Mouse (Mus musculus): Measurements from ENCODE around the gene Tmem198. TPM values are rescaled to one million over a fixed set of nuclear protein-coding genes. Genes with fewer than 3 reads are reported as not detected.

Gene Tmem198
- 2.5 and 7.4 TPM in 2 replicates for polyA plus RNA-seq (2012; ENCODE audit: low replicate concordance)

DNA sequence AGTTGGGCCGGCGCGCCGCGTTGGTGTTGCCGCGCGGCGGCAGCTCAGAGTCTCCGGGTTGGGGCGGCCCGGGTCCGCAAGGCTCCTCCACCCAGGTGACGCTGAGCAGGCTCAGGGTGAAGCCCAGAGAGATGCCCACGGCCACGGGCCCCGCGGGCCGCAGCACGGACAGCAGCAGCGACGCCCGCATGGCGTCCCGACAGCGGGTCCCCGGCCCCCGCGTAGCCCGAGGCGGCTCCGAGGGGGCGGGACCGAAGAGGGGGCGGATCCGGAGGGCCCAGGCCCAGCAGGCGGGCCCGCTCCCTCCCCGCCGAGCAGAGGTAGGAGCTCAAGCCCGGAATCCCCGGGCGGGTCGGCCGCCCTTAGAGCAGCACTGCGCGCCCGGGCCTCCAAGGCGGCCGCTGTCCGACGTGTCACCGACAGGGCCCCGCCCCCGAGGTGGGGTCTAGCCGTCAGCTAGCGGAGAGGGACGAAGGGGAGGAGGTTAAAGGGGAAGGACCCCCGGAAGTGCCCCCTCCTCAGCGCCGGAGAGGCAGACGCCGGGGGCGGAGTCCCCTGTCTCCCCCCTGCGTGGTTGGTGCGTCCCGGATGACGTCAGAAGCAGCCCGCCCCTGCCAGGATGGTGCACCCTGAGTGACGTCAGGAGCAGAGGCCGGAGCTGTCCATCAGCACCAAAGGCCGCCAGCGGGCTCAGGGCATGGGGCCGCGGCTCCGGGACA lies at the start of gene Tmem198, which contains the start of gene Chpf:
Gene Tmem198, plus strand, starts transcription at position 617 of the 719 bp plus-strand sequence.
Gene Chpf, minus strand, starts transcription at position 392 of the 719 bp plus-strand sequence.

DNA sequence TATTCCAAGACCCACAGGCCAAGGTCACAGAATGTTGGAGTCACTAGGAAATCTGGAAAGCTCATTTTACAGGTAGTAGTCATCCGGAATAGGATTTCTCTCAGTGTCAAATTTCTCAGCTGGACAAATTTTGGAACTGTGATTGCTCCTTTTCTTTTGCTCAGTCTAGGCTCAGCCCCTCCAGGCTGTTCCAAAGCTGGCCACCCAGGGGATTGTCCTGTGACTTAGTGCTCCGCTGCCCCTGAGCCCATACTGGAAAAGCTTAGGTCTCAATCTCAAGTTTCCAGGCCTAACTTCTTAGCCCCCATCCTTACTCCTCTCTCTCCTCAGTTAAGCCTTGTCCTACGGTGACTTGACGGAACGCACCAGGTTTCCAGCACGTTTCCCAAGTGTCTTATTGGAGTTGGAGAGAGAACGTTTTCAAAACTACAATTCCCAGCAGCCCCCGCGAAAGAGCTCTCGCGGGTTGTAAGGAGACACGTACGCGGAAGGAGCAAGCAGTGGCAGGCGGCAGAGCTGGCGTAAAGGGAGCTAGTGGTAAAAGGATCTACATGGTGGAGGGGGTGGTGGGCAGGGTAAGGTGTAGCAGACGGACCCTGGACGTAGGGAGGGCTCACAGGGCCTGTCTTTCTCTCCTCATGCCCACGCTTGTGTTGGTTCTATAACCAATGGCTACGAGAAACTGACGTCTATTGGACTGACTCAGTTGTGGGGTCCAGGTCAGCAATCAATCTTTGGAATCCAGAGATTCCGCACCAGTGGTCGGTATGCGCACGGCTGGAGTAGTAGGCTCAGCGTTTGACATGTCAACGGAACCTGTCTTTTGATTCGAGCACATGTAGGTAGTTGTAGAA lies 43.6 kb upstream of the Tmem198 start, which contains the start of gene Gmppa:
Gene Gmppa, plus strand, starts transcription at position 456 of the 854 bp plus-strand sequence.

DNA sequence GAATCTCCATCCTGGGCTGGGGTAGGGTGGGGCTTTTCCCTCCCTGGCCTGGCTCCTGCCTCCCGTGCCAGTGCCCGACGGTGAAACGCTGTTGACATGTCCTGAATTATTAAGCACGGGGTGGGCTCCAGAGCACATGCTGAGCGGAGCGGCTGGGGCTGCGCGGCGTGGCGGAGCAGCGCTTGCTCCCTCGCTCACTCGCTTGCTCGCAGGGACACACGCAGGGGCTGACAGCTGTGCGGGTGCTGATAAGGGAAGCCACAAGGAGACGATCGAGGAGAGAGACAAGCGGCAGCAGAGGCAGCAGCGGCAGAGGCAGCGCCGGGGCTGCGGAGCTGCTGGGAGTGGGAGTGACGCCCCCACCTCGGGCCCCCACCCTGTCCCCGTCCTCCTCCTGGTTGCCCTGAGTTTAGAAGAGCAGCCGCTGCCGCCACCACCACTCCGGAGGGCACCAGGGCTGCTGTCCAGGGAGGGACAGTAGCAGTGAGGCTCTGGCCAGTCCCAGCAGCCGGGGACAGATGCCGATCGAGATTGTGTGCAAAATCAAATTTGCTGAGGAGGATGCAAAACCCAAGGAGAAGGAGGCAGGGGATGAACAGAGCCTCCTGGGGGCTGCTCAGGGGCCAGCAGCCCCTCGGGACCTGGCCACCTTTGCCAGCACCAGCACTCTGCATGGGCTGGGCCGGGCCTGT lies 28.9 kb upstream of the Tmem198 start, which contains the start of gene Asic4:
Gene Asic4, plus strand, starts transcription at position 123 of the 692 bp plus-strand sequence.

DNA sequence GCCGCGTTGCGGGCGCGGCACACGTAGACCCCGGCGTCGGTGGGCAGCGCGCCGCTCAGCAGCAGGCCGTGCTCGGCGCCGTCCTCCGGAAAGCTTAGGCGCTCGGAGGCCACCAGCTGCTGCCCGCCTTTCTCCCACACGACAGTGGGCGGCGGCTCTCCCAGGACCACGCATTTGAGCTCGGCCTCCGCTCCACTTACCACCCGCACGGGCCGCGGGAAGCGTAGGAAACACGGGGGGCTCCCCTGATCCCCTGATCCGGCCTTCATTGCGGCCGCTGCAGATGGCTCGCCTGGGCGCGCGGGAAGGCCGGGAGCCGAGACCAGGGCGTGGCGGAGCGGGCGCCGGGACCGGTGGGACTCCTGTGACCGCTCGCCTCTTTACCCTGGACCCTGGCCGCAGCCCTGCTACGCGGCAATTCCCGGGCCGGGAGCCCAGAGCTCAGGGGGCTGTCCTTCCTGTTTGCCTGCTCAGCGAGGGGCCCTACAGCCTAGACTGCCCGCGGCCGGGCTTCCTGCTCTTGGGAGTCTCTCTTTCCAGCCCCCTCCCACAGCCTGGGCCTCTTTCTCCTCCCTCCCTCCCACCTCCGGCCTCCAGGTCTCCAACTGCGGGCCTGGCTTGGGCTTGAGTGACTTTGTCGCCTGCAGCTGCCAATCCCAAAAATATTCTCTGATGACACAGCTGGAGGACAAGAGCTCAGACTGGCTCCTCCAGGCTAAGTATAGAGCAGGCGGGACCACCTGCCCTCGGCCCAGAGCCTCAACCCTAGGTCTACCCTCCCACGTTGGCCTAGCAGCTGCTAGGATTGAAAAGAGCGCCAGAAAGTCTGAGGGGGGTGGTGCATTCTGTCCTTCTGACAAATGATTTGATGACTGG lies 26.9 kb downstream of the Tmem198 start, which contains the start of gene Obsl1:
Gene Obsl1, minus strand, starts transcription at position 497 of the 876 bp plus-strand sequence.

DNA sequence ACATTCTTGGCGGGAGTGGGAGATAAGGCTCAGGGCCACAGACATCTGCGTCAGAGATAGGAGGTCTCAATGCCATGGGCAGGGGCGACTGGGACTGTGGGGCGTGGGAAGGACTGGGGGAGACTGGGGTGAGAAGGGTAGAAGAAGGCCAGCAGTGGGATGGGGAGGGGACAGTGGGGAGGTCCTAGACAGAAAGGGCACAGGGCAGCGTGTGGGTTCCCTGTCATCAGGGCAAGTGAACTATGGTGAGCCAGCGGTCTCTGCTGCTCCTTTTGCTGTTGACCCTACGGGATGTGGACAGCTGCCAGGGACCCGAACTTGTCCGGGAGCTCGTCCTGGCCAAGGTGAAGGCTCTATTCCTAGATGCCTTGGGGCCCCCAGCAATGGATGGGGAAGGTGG lies 27.7 kb downstream of the Tmem198 start, which contains the start of gene Inha:
Gene Inha, plus strand, starts transcription at position 72 of the 400 bp plus-strand sequence.

DNA sequence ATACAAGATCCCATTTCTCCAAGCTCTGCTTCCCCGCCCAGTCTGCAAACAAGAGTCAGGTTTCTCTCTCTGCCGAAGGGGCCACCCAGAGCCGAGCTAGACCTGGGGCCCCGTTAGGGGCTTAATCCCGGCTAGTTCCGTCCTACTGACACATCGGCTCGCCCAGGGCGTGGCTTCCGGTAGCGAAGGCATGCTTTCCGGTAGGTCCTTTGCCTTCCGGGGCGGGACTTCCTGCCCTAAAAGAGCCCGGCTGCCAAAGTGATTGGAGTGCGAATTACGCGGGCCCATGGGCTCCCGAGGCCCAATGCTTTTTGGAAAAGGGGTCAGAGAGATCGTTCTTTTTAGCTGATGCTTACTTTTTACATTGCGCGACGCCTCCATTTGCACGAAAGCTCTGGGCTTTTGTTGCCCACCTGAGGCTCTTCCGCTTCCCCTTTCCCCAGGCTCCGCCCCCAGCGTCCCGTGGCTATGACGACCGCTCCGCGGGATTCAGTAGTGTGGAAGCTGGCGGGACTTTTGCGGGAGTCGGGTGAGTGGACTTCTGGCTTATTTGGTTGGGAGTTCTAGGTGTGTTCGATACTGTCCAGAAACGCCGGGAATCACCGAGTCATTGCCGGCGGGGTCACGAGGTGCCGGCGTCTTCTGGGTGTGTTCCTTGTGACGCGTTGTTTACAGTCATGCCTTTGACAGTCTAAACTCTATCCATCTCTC lies 42.1 kb downstream of the Tmem198 start, which contains the start of gene Stk11ip:
Gene Stk11ip, plus strand, starts transcription at position 209 of the 711 bp plus-strand sequence.

Other genes starting within 250 kb of the Tmem198 start
- gene A630095N17Rik, start 247.4 kb upstream of the Tmem198 start, polyA plus RNA-seq (2012; ENCODE audit: low replicate concordance): 0.28 TPM in 1 of 2 replicates, not detected in the other
- 18.6 and 44.4 TPM in 2 replicates for gene Dnajb2, start 243.1 kb upstream of the Tmem198 start, polyA plus RNA-seq (2012; ENCODE audit: low replicate concordance)
- gene Ptprn, start 215.0 kb upstream of the Tmem198 start, polyA plus RNA-seq (2012; ENCODE audit: low replicate concordance): 0.25 and 0.55 TPM in 2 replicates
- not detected in 2 replicates for gene Resp18, start 201.1 kb upstream of the Tmem198 start, polyA plus RNA-seq (2012; ENCODE audit: low replicate concordance)
- 31.1 and 62.9 TPM in 2 replicates for gene Dnpep, start 161.5 kb upstream of the Tmem198 start, polyA plus RNA-seq (2012; ENCODE audit: low replicate concordance)
- gene Des, start 119.2 kb upstream of the Tmem198 start, polyA plus RNA-seq (2012; ENCODE audit: low replicate concordance): 0.42 and 3.0 TPM in 2 replicates
- gene Speg, start 104.2 kb upstream of the Tmem198 start, polyA plus RNA-seq (2012; ENCODE audit: low replicate concordance): 1.3 and 3.6 TPM in 2 replicates
- gene Gmppa, start 43.6 kb upstream of the Tmem198 start, polyA plus RNA-seq (2012; ENCODE audit: low replicate concordance): 112 and 181 TPM in 2 replicates
- gene Asic4, start 29.1 kb upstream of the Tmem198 start, polyA plus RNA-seq (2012; ENCODE audit: low replicate concordance): not detected in 2 replicates
- gene Chpf, start 225 bp upstream of the Tmem198 start, polyA plus RNA-seq (2012; ENCODE audit: low replicate concordance): 43.0 and 64.3 TPM in 2 replicates
- gene Obsl1, start 26.9 kb downstream of the Tmem198 start, polyA plus RNA-seq (2012; ENCODE audit: low replicate concordance): 0.13 and 0.53 TPM in 2 replicates
- gene Inha, start 27.5 kb downstream of the Tmem198 start, polyA plus RNA-seq (2012; ENCODE audit: low replicate concordance): 0.08 and 0.48 TPM in 2 replicates
- 126 and 243 TPM in 2 replicates for gene Stk11ip, start 42.0 kb downstream of the Tmem198 start, polyA plus RNA-seq (2012; ENCODE audit: low replicate concordance)
- 1.1 and 2.2 TPM in 2 replicates for gene Slc4a3, start 66.7 kb downstream of the Tmem198 start, polyA plus RNA-seq (2012; ENCODE audit: low replicate concordance)